23 mouse cellular contexts compared by ENCODE assay signal in genomic region chr9:105144992-105145391, GRCm38 (mm10). TPM values are rescaled to one million over a fixed set of nuclear protein-coding genes. Genes with fewer than 3 reads are reported as not detected.
DNase-seq lines count a peak whose midpoint lies in the region; ATAC-seq and TF ChIP-seq lines count a peak whose summit lies in the region.
"Had no signal": no experiment of that assay in that cellular context is flagged by ENCODE, and none has a peak within 500 bp of the region (broad histone marks: within the 10 kb centered on the region; RNA-seq: fewer than 3 reads in every experiment).

Gene 1700080E11Rik, minus strand, starts transcription at chr9:105145092.

- WGBS in stomach, postnatal 0 days = 69% methylated on average over 6 of the region's 6 CpGs
- WGBS in midbrain, embryonic 10.5 days = 85% methylated on average over 6 of the region's 6 CpGs

- H3K4me1 ChIP-seq in testis, adult 2 months (ENCODE audit: control insufficient read depth, insufficient read depth, low read length) = no peaks in the 10 kb centered on the region; the same call in none of the 2 replicates
- H3K4me1 ChIP-seq in stomach, postnatal 0 days (replicated peaks; ENCODE audit: control insufficient read depth, insufficient read depth) = no peaks in the 10 kb centered on the region
- no peaks in the 10 kb centered on the region for H3K4me1 ChIP-seq in midbrain, embryonic 10.5 days

- no peaks in the 10 kb centered on the region for H3K27me3 ChIP-seq in testis, adult 2 months (ENCODE audit: control insufficient read depth, insufficient read depth, low read length)
- H3K27me3 ChIP-seq in stomach, postnatal 0 days (ENCODE audit: control insufficient read depth, insufficient read depth, low read length) = no peaks in the 10 kb centered on the region
- H3K27me3 ChIP-seq in midbrain, embryonic 10.5 days (ENCODE audit: low read depth, poor library complexity, severe bottlenecking) = no peaks in the 10 kb centered on the region
- H3K27me3 ChIP-seq: CH12.LX, Patski had no signal

- peak; percentile 2 for DNase-seq in embryo, embryonic 10 days (ENCODE audit: low spot score)
- DNase-seq in embryo, embryonic 10.5 days (ENCODE audit: low spot score) = no peak
- no peak for DNase-seq in testis, postnatal 14 days (ENCODE audit: low spot score)
- DNase-seq in stomach, postnatal 0 days (ENCODE audit: low spot score) = peak; percentile 8
- DNase-seq in midbrain, embryonic 10.5 days (ENCODE audit: low spot score) = no peak
- DNase-seq: adrenal gland, adult 2 months; adrenal gland, adult 8-10 months; adrenal gland, postnatal 10 days; adrenal gland, postnatal 14 days; adrenal gland, postnatal 25 days; adrenal gland, postnatal 36 days; B cell, adult 2 months; cerebellum, adult 11 months; cerebellum, adult 11-12 months; cerebellum, adult 18-20 months had no signal

- no peaks in the 10 kb centered on the region for H3K9me3 ChIP-seq in stomach, postnatal 0 days (ENCODE audit: control insufficient read depth, low read length)
- H3K9me3 ChIP-seq in midbrain, embryonic 10.5 days (replicated peaks) = no peaks in the 10 kb centered on the region

- H3K4me2 ChIP-seq in stomach, postnatal 0 days (replicated peaks; ENCODE audit: low read depth) = no peak within 1 kb of the TSS

- no peak within 1 kb of the TSS for H3K27ac ChIP-seq in testis, adult 2 months (ENCODE audit: control insufficient read depth, insufficient read depth, low read depth, low read length)
- no peak within 1 kb of the TSS for H3K27ac ChIP-seq in stomach, postnatal 0 days (replicated peaks)
- H3K27ac ChIP-seq in midbrain, embryonic 10.5 days (replicated peaks) = no peak within 1 kb of the TSS

- H3K36me3 ChIP-seq in testis, adult 2 months (ENCODE audit: control insufficient read depth, insufficient read depth, low read length) = no peaks in the 10 kb centered on the region
- no peaks in the 10 kb centered on the region for H3K36me3 ChIP-seq in stomach, postnatal 0 days (ENCODE audit: control insufficient read depth, insufficient read depth, low read length)
- H3K36me3 ChIP-seq in midbrain, embryonic 10.5 days = no peaks in the 10 kb centered on the region
- H3K36me3 ChIP-seq: G1E had no signal

- ATAC-seq in stomach, postnatal 0 days (ENCODE audit: low FRiP score, low TSS enrichment) = no peak
- ATAC-seq: activated CD4-positive, CD25-positive, alpha-beta regulatory T cell, adult 4 months; CD4-positive, CD25-positive, alpha-beta regulatory T cell, adult 4 months; Patski had no signal

- no peak for TF ChIP-seq CTCF in testis, adult 2 months (IDR thresholded peaks at IDR 0.05; ENCODE audit: control insufficient read depth, insufficient read depth, insufficient replicate concordance, low read depth, low read length)
- TF ChIP-seq CTCF in stomach, postnatal 0 days (IDR thresholded peaks at IDR 0.05; ENCODE audit: low read depth) = no peak

- TF ChIP-seq EP300 in stomach, postnatal 0 days (optimal IDR thresholded peaks at IDR 0.05) = no peak

- no peak; the same call in 1 of the 2 replicates for TF ChIP-seq POLR2A in testis, adult 2 months (IDR thresholded peaks at IDR 0.05; ENCODE audit: control insufficient read depth, low read depth, low read length)

- no peak within 1 kb of the TSS for H3K9ac ChIP-seq in stomach, postnatal 0 days (ENCODE audit: low read length)

- peak within 1 kb of the TSS; percentile 84 for H3K4me3 ChIP-seq in testis, adult 2 months (ENCODE audit: control insufficient read depth, low read depth, low read length)
- H3K4me3 ChIP-seq in stomach, postnatal 0 days (ENCODE audit: low read depth, low read length) = no peak within 1 kb of the TSS
- no peak within 1 kb of the TSS for H3K4me3 ChIP-seq in midbrain, embryonic 10.5 days

RNA-seq across cellular contexts. Expression of gene 1700080E11Rik, which starts in this region (rescaled TPM):
- 336 and 365 TPM in 2 replicates for polyA plus RNA-seq in testis, adult 2 months (2012; rRNA removed)
- not detected in 2 replicates for polyA plus RNA-seq in stomach, postnatal 0 days (2015; fragmentation: Nextera tagmentation; extraction: Ambion mirVana)
- not detected in 2 replicates for polyA plus RNA-seq in midbrain, embryonic 10.5 days (2016; fragmentation: Nextera tagmentation; extraction: Ambion mirVana)
- polyA plus RNA-seq: activated CD4-positive, CD25-positive, alpha-beta regulatory T cell, adult 4 months; adrenal gland, adult 2 months; brain, embryonic 14.5 days; C2C12; CD4-positive, CD25-positive, alpha-beta regulatory T cell, adult 4 months; G1E; Patski had no signal

Comparison
In these comparisons a context has a peak if more than half of its experiments do, and no peak if none do; other contexts are left out.
1. RNA of gene 1700080E11Rik (polyA plus RNA-seq): 336 to 365 TPM in testis, adult 2 months; not detected in stomach, postnatal 0 days and not detected in midbrain, embryonic 10.5 days; every median in the first group is over 100 times any median in the second.
2. Peak in DNase-seq in stomach, postnatal 0 days; RNA of the gene not detected or under 1 TPM.